Mouse (Mus musculus) heart, embryonic 14.5 days (tissue): ENCODE data around the gene Atl3. TPM values are rescaled to one million over a fixed set of nuclear protein-coding genes. Genes with fewer than 3 reads are reported as not detected.
A peak's percentile ranks its signal among the peaks of the same experiment; 100 is the strongest.

Experiments used
- ATAC-seq: fragments of 200-750 bp; cut with Nextera tagmentation; 2 replicates; pipeline ENCODE4 v1.8.0; 2017; ENCODE audit warnings: low read depth, moderate TSS enrichment; ENCODE audit not compliant: insufficient number of reproducible peaks, insufficient read depth, low FRiP score
- H3K27ac ChIP-seq, 2 experiments: fragments of 200-500 bp in 1 of 2; fragments of 300-500 bp in 1 of 2; sonication (generic) in 1 of 2; replicated peaks in 1 of 2; 2 replicates each; pipeline ENCODE4 v1.5.1; 2012 to 2014; ENCODE audit warnings: low read depth in 2 of 2, low read length in 2 of 2, control low read depth in 1 of 2, mild to moderate bottlenecking in 1 of 2, mixed read lengths in 1 of 2; ENCODE audit not compliant: control insufficient read depth in 1 of 2, insufficient read depth in 1 of 2
- H3K27me3 ChIP-seq: fragments of 300-500 bp; sonication (generic); 2 replicates; pipeline ENCODE4 v1.6.1; 2014; ENCODE audit warnings: mild to moderate bottlenecking, low read length, control low read depth; ENCODE audit not compliant: control insufficient read depth, insufficient read depth
- H3K36me3 ChIP-seq: fragments of 300-500 bp; sonication (generic); 2 replicates; pipeline ENCODE4 v1.6.1; 2014; ENCODE audit warnings: mild to moderate bottlenecking, control low read depth, low read length, mixed read lengths; ENCODE audit not compliant: control insufficient read depth, insufficient read depth
- H3K4me1 ChIP-seq, 2 experiments: fragments of 200-500 bp in 1 of 2; fragments of 300-500 bp in 1 of 2; sonication (generic) in 1 of 2; 2 replicates each; pipeline ENCODE4 v1.6.1; 2012 to 2014; ENCODE audit warnings: low read length in 2 of 2, control low read depth in 1 of 2, mixed read lengths in 1 of 2; ENCODE audit not compliant: control insufficient read depth in 2 of 2, insufficient read depth in 2 of 2
- H3K4me2 ChIP-seq: fragments of 300-500 bp; sonication (generic); 2 replicates; pipeline ENCODE4 v1.6.1; 2014; ENCODE audit warnings: mild to moderate bottlenecking, low read length
- H3K4me3 ChIP-seq, 2 experiments: fragments of 200-500 bp in 1 of 2; fragments of 300-500 bp in 1 of 2; sonication (generic) in 1 of 2; 2 replicates each; pipeline ENCODE4 v1.5.1; 2012 to 2014; ENCODE audit warnings: low read length in 2 of 2, mild to moderate bottlenecking in 2 of 2, control low read depth in 1 of 2, low read depth in 1 of 2, moderate library complexity in 1 of 2; ENCODE audit not compliant: control insufficient read depth in 1 of 2, insufficient read depth in 1 of 2
- H3K9ac ChIP-seq: fragments of 300-500 bp; sonication (generic); 2 replicates; pipeline ENCODE4 v1.6.1; 2014; ENCODE audit warnings: mild to moderate bottlenecking, low read length
- H3K9me3 ChIP-seq: fragments of 300-500 bp; sonication (generic); 2 replicates; pipeline ENCODE4 v1.6.1; 2016; ENCODE audit warnings: low read length, control low read depth; ENCODE audit not compliant: control insufficient read depth
- WGBS: fragments of 180-500 bp; shearing (Covaris S2); extraction: QIAGEN DNeasy Blood & Tissue Kit; methylation state at CpG from one replicate; pipeline ENCODE4 v1.1.7; 2014; 5-methylcytosine and 5-hydroxymethylcytosine counted together
- polyA plus RNA-seq: library from polyadenylated mRNA; unstranded; fragments of >200 nt; fragmentation: Nextera tagmentation; extraction: Ambion mirVana; gene quantifications from 2 replicates; pipeline ENCODE4 v1.2.1, GENCODE M21; 2014

Gene Atl3
- polyA plus RNA-seq, 1 experiment from 2014 or later: 12.1 TPM

DNA sequence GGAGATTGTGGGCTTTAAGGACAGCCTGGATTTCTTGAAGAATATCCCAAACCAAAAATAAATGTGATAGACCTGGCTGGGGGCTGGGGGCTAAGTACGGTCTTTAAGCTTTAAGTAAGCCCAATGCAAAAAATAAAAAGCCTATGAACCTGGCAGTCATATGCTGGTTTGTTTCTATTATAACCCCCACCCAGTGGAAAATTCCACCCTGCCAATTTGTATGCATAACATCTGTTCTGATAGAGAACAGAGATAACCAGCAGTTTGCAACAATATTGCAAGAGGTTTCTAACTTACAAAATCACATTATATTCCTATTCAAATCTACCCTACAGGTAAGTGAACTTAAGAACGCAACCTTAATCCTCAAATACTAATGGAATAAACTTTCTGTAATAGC is 23.2 kb upstream of the Atl3 start:
- no peak overlapping the region for H3K4me3 ChIP-seq
- H3K9ac ChIP-seq: no peak overlapping the region
- no peaks in the 10 kb centered on the region for H3K9me3 ChIP-seq
- ATAC-seq: no peak
- H3K27ac ChIP-seq: 0 out of 4 replicates have a peak overlapping the region, but pooled peaks of 1 of the 2 experiments have one; percentile 21
- no peak overlapping the region for H3K4me2 ChIP-seq
- H3K4me1 ChIP-seq: peaks cover 0 to 11% of the 10 kb centered on the region in 2 experiments; a peak in 2 of 4 replicates
- H3K36me3 ChIP-seq: peaks cover 49% of the 10 kb centered on the region
- WGBS: 91% methylated on average over 2 of the region's 2 CpGs
- no peaks in the 10 kb centered on the region for H3K27me3 ChIP-seq

GRCm38 (mm10) chr19:7479751-7480248 is 14.0 kb upstream of the Atl3 start:
- Histone ChIP-seq H3K4me2 (no peak overlapping the region), H3K27ac (no peak overlapping the region), H3K36me3 (peaks cover 10% of the 10 kb centered on the region; the same call in 1 of the 2 replicates), H3K9ac (no peak overlapping the region), H3K9me3 (no peaks in the 10 kb centered on the region), H3K27me3 (no peaks in the 10 kb centered on the region), H3K4me3 (no peak overlapping the region), H3K4me1 (peaks cover 0 to 13% of the 10 kb centered on the region in 2 experiments; a peak in 2 of 4 replicates)
- ATAC-seq: no peak
- over 99% methylated on average over 3 of the region's 3 CpGs for WGBS

DNA sequence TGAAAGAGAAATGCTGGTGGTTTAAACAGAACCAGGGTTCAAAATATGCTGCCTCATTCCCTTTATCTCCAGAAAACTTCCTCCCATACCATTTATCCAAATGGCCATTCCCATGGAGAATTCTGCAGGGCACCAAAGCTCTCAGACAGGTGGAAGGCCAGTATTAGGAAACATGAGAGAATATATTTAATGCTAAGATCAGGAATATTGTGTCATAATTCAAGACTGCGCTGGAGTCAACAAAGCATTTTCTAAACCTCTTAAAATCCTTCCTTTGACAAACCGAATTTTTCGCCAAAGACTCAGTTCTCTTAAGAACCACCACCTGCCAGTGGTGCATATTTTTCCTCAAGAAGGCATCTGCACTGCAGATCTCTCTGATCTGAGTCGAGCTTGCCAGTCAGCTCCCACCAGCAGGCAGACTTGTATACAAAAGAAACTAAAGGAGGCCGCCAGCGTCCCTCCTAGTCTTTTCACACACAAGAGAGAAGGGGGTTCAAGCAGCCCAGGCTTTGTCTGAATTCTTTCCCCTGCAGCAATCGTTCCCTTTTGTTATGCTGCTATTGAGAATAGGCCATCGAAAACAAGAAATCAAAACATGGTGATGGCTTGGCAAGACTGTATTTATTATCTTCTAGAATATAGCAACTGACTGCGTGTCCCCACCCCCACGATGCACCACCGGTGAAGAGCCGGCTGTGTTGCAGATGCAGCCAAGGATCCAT is 12.1 kb upstream of the Atl3 start:
- 12% methylated on average over 12 of the region's 12 CpGs for WGBS

DNA sequence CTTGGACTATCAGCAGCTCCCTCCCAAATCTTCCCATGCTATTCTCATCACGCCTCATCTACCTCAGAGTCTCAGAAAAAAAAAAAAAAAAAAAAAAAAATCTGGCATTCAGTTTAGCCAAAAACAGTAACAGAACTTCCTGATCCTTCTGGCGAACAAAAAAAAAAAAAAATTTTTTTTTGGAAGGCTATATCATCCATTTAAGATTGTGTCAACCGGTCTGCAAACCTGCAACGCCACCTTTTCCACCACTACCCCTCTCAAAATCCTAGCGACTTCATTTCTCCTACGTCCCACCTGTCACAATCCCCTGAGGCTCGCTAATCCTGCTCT is 11.6 kb upstream of the Atl3 start:
- Histone ChIP-seq H3K36me3 (0 out of 2 replicates have a peak, but pooled peaks cover 4% of the 10 kb centered on the region), H3K9ac (peak overlapping the region; percentile 99)
- WGBS: 0% methylated on average over 7 of the region's 7 CpGs

More for the DNA sequence above, 12.1 kb upstream of the Atl3 start:
- H3K27ac ChIP-seq: peak overlapping the region; percentile 2 to 100; a peak in 2 of 4 replicates
- peaks cover 0 to 13% of the 10 kb centered on the region in 2 experiments; a peak in 2 of 4 replicates for H3K4me1 ChIP-seq
- no peaks in the 10 kb centered on the region for H3K27me3 ChIP-seq
- H3K9me3 ChIP-seq: no peaks in the 10 kb centered on the region
- H3K4me3 ChIP-seq: peak overlapping the region; percentile 99
- H3K36me3 ChIP-seq: 0 out of 2 replicates have a peak, but pooled peaks cover 7% of the 10 kb centered on the region
- ATAC-seq: no peak
- H3K4me2 ChIP-seq: peak overlapping the region; percentile 65
- H3K9ac ChIP-seq: peak overlapping the region; percentile 99

GRCm38 (mm10) chr19:7482599-7483511 is 11.0 kb upstream of the Atl3 start, which contains the start of gene Rtn3:
Gene Rtn3 (minus strand): TSS chr19:7483281.
- H3K9me3 ChIP-seq: no peaks in the 10 kb centered on the region
- H3K4me1 ChIP-seq: peaks cover 0 to 15% of the 10 kb centered on the region in 2 experiments; a peak in 2 of 4 replicates
- peak within 1 kb of the TSS; percentile 99 for H3K4me3 ChIP-seq
- H3K4me2 ChIP-seq: peak within 1 kb of the TSS; percentile 65
- peak; percentile 92 for ATAC-seq
- H3K27ac ChIP-seq: peak within 1 kb of the TSS; percentile 99 to 100
- H3K9ac ChIP-seq: peak within 1 kb of the TSS; percentile 99
- 0 out of 2 replicates have a peak, but pooled peaks cover 3% of the 10 kb centered on the region for H3K36me3 ChIP-seq
- WGBS: under 1% methylated on average over 80 of the region's 80 CpGs
- H3K27me3 ChIP-seq: no peaks in the 10 kb centered on the region

More for the DNA sequence above, 11.6 kb upstream of the Atl3 start:
- Histone ChIP-seq H3K4me3 (peak overlapping the region; percentile 99), H3K27me3 (no peaks in the 10 kb centered on the region), H3K9me3 (no peaks in the 10 kb centered on the region), H3K4me1 (peaks cover 0 to 13% of the 10 kb centered on the region in 2 experiments; a peak in 2 of 4 replicates), H3K27ac (peak overlapping the region; percentile 99 to 100; a peak in 3 of 4 replicates), H3K4me2 (peak overlapping the region; percentile 65)
- ATAC-seq: no peak

- Histone ChIP-seq H3K4me1 (peaks cover 0 to 18% of the 10 kb centered on the region in 2 experiments; a peak in 2 of 4 replicates), H3K4me2 (peak overlapping the region; percentile 65), H3K27me3 (no peaks in the 10 kb centered on the region), H3K36me3 (0 out of 2 replicates have a peak, but pooled peaks cover under 1% of the 10 kb centered on the region), H3K9ac (peak overlapping the region; percentile 65), H3K9me3 (no peaks in the 10 kb centered on the region), H3K27ac (peak overlapping the region; percentile 55 to 100; a peak in 3 of 4 replicates), H3K4me3 (peak overlapping the region; percentile 21 to 99; a peak in 3 of 4 replicates)
- WGBS: under 1% methylated on average over 6 of the region's 6 CpGs
- ATAC-seq: peak; percentile 10; the same call in 1 of the 2 replicates
Observed at GRCm38 (mm10) chr19:7483512-7483882, 10.3 kb upstream of the Atl3 start.

DNA sequence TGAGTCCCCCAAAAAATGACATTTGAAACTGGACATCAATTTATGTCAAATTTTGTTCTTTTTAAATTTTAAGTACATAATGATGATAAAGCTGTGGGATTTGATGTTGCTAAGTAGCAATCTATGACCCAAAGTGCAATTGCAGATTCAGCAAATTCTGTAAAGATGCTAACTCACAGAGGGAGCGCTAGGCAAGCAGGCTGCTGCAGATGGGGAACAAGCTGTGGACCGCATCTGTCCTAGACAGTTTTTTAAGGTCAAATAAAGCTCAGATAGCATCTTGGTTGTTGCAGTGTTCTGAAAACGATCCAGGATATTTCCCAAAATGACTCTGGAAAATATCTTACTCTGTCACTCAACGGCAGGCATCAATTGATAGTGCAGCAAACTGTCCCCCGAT is 9.8 kb upstream of the Atl3 start:
- Histone ChIP-seq H3K36me3 (no peaks in the 10 kb centered on the region), H3K4me1 (peaks cover 0 to 18% of the 10 kb centered on the region in 2 experiments; a peak in 2 of 4 replicates), H3K27me3 (no peaks in the 10 kb centered on the region), H3K4me2 (peak overlapping the region; percentile 65), H3K27ac (peak overlapping the region in 1 of 2 experiments; percentile 100; a peak in 2 of 4 replicates), H3K4me3 (peak overlapping the region in 1 of 2 experiments; percentile 99; a peak in 1 of 4 replicates), H3K9me3 (no peaks in the 10 kb centered on the region), H3K9ac (no peak overlapping the region)
- ATAC-seq: no peak
- 20% methylated on average over 5 of the region's 5 CpGs for WGBS
